Mouse (Mus musculus) ES-Bruce4 (cell line): ENCODE measurements around the gene Slc25a10. TPM values are rescaled to one million over a fixed set of nuclear protein-coding genes. Genes with fewer than 3 reads are reported as not detected.

Experiments
- H3K27ac ChIP-seq: 2 replicates; pipeline ENCODE4 v1.5.1; 2012; ENCODE audit warnings: low read length, inconsistent platforms; ENCODE audit not compliant: insufficient read depth
- H3K27me3 ChIP-seq: 2 replicates; pipeline ENCODE4 v1.6.1; 2012; ENCODE audit warnings: mild to moderate bottlenecking, low read length, inconsistent platforms; ENCODE audit not compliant: control insufficient read depth, poor library complexity, insufficient read depth, severe bottlenecking
- H3K36me3 ChIP-seq: 2 replicates; pipeline ENCODE4 v1.6.1; 2012; ENCODE audit warnings: inconsistent platforms, mild to moderate bottlenecking, low read length, moderate library complexity; ENCODE audit not compliant: control insufficient read depth, poor library complexity, insufficient read depth, severe bottlenecking
- H3K4me1 ChIP-seq: one replicate; pipeline ENCODE4 v1.8.1; 2011; ENCODE audit warnings: low read length; ENCODE audit not compliant: control insufficient read depth, insufficient read depth
- H3K4me3 ChIP-seq: 2 replicates; pipeline ENCODE4 v1.5.1; 2011; ENCODE audit warnings: low read depth, mild to moderate bottlenecking, low read length
- H3K9ac ChIP-seq: 2 replicates; pipeline ENCODE4 v1.6.1; 2012; ENCODE audit warnings: low read depth, mild to moderate bottlenecking, inconsistent platforms; ENCODE audit not compliant: poor library complexity, severe bottlenecking
- H3K9me3 ChIP-seq: replicated peaks from 2 replicates; pipeline ENCODE4 v1.6.1; 2012; ENCODE audit warnings: mild to moderate bottlenecking, low read length, inconsistent platforms; ENCODE audit not compliant: control insufficient read depth, poor library complexity, insufficient read depth, severe bottlenecking
- CTCF ChIP-seq: IDR thresholded peaks from one replicate; pipeline ENCODE4 v1.8.1; 2011; ENCODE audit warnings: low read depth, low read length
- EP300 ChIP-seq: IDR thresholded peaks from 2 replicates; pipeline ENCODE4 v1.6.1; 2011; ENCODE audit warnings: low read depth, low read length; ENCODE audit not compliant: insufficient read depth
- POLR2A ChIP-seq: IDR thresholded peaks from one replicate; pipeline ENCODE4 v1.8.1; 2011; ENCODE audit warnings: low read length; ENCODE audit not compliant: insufficient read depth
- polyA plus RNA-seq: library from polyadenylated mRNA; stranded (reverse); fragments of >200 nt; gene quantifications from 2 replicates; pipeline ENCODE4 v1.2.4, GENCODE M21; 2011; ENCODE audit warnings: low read depth; ENCODE audit not compliant: missing spikeins, insufficient read depth, insufficient read length

The Slc25a10 gene
- polyA plus RNA-seq, 1 experiment: 8.3 TPM

GRCm38 (mm10) chr11:120490291-120491046 lies 1.2 kb upstream of the Slc25a10 start:
- Histone ChIP-seq H3K4me3 (no peak overlapping the region), H3K27ac (no peak overlapping the region), H3K4me1 (peaks cover 2% of the 10 kb centered on the region)

DNA sequence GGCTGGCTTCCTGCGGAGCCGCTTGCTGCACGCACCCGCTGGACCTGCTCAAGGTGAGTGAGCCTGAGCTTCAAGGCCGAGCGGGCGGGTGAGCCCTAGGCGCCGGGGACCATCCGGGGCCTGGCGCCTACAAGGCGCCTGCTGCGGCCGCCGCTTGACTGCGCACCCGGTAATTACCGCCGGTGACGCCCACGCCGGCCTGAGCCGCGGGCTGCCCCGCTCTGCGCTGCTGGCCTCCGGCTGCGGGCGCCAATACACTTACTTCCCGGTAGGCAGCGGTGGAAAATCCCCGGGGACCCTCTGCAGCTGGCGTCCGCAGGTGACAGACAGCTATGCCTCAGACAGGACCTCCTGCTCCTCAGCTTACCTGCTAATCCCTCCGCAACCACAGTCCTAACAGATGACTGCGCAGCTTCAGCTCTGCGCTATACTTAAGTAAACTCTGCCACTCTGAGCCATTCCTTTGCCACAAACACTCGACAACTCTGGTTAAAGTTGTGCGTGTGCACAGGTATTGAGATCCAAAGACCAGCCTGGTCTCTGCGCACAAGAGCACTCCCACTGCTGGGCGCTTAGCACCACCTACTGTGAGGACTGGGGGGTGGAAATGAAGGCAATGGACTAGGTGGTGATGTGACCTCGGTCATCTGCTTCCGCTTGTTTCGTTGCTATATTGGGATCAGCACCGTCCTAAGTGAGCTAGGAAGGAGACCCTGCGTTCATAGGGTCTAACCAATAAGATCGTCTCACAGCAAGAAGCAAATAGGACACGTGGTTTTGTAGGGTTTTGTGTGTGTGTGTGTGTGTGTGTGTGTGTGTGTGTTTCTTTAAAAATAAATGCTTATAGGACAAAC lies 611 bp downstream of the Slc25a10 start:
- no peak overlapping the region for H3K27ac ChIP-seq
- peaks cover 2% of the 10 kb centered on the region for H3K4me1 ChIP-seq
- peak overlapping the region; percentile 81 for H3K4me3 ChIP-seq
- peaks cover 30% of the 10 kb centered on the region for H3K36me3 ChIP-seq
- no peaks in the 10 kb centered on the region for H3K27me3 ChIP-seq
- no peaks in the 10 kb centered on the region for H3K9me3 ChIP-seq
- TF ChIP-seq POLR2A: no peak
- TF ChIP-seq CTCF: peak; percentile 26
- peak overlapping the region; percentile 69 for H3K9ac ChIP-seq

More at GRCm38 (mm10) chr11:120490291-120491046, 1.2 kb upstream of the Slc25a10 start:
- Histone ChIP-seq H3K36me3 (peaks cover 36% of the 10 kb centered on the region), H3K9me3 (no peaks in the 10 kb centered on the region), H3K27me3 (no peaks in the 10 kb centered on the region), H3K9ac (peak overlapping the region; percentile 69; the same call in 1 of the 2 replicates)
- TF ChIP-seq CTCF (no peak), POLR2A (no peak), EP300 (no peak)

DNA sequence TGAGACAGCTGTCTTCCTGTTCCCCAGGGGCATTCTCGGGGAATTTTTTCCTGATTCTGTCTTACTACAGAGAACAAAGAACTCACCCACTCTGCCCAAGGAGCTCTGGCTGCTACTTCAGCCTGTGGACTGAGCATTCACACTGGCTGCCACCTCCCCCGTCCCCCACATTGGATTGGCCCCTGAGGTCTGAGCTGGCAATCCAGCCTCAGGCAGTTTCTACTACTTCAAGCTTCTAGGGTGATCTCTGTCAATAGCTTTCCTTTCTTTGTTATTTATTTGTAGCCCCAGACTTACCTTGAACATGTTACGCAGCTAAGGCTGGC lies 1.2 kb downstream of the Slc25a10 start:
- Histone ChIP-seq H3K4me3 (no peak overlapping the region), H3K9ac (no peak overlapping the region), H3K27ac (no peak overlapping the region), H3K9me3 (no peaks in the 10 kb centered on the region), H3K27me3 (no peaks in the 10 kb centered on the region), H3K4me1 (peaks cover 2% of the 10 kb centered on the region), H3K36me3 (peaks cover 24% of the 10 kb centered on the region)
- TF ChIP-seq EP300 (no peak), POLR2A (no peak), CTCF (no peak)

DNA sequence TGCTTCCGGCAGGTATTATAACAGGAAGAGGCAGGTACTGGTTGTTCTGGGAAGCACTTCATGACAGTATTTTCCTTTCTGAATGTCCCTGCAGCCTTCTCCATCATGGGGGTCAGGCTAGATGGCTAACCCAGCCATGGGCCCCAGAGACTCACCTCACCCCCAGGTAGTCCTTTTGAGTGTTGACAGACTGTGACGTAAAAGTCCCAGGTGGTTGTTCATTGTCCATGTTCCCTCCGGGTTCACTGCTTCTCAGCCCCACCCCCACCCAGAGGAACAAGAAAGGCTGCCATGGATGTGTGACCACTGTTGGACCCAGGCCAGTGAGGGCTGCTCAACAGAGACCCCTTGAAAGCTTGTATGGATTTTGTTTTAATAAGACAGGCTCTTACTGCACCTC lies 1.7 kb downstream of the Slc25a10 start:
- Histone ChIP-seq H3K4me1 (peaks cover 2% of the 10 kb centered on the region), H3K4me3 (no peak overlapping the region), H3K9ac (no peak overlapping the region), H3K36me3 (peaks cover 19% of the 10 kb centered on the region), H3K27ac (no peak overlapping the region), H3K27me3 (no peaks in the 10 kb centered on the region), H3K9me3 (no peaks in the 10 kb centered on the region)
- TF ChIP-seq POLR2A (no peak), EP300 (no peak), CTCF (no peak)

DNA sequence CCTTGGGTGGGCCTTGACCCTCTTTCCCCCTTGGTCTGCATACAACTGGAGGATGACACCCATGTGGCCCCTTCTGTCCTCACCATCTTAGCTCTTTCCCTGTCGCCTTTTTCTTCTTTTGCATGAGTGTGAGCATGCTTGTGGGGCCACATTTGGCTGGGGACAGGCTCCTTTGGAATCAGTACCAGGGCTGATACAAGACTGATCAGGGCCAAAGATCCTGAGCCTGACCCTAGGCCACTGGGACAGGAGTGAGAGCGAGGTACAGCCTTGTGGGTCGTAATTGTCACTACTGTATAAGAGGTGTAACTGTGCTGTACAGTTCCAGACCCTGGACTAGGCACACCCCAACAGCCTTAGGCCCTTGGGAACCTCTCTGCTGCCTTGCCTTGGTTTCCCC lies 2.3 kb downstream of the Slc25a10 start:
- Histone ChIP-seq H3K27me3 (no peaks in the 10 kb centered on the region), H3K36me3 (peaks cover 14% of the 10 kb centered on the region), H3K9me3 (no peaks in the 10 kb centered on the region), H3K9ac (no peak overlapping the region), H3K27ac (no peak overlapping the region), H3K4me3 (no peak overlapping the region), H3K4me1 (peaks cover 2% of the 10 kb centered on the region)
- no peak for TF ChIP-seq EP300
- no peak for TF ChIP-seq CTCF
- no peak for TF ChIP-seq POLR2A

DNA sequence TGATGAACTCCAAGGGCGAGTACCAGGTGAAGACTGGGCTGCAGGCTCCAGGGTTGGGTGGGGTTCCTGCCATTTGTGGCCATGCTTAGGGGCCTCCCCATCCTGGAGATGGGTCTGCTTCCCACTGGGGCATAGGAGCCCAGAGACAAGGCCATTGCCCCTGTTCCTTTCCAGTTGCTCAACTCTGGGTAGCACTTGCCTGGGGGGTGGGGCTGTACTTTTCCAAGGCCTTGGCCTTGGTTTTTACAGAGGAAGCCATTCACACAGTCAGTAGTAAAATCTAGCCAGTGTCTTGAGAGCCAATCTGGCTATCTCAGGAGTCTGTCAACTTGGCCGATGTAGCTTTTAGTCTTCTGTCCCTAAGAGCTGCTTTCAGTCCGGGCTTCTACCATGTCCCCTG lies 5.8 kb downstream of the Slc25a10 start:
- Histone ChIP-seq H3K4me3 (no peak overlapping the region), H3K36me3 (peaks cover 10% of the 10 kb centered on the region; the same call in 1 of the 2 replicates), H3K9me3 (no peaks in the 10 kb centered on the region), H3K9ac (no peak overlapping the region), H3K27ac (no peak overlapping the region), H3K4me1 (no peaks in the 10 kb centered on the region), H3K27me3 (no peaks in the 10 kb centered on the region)
- TF ChIP-seq CTCF (no peak), EP300 (no peak), POLR2A (no peak)
